Mouse (Mus musculus) limb, embryonic 10.5 days (tissue): ENCODE results near the gene Cdc14b. TPM values are rescaled to one million over a fixed set of nuclear protein-coding genes. Genes with fewer than 3 reads are reported as not detected.
A peak's percentile ranks its signal among the peaks of the same experiment; 100 is the strongest.

ENCODE experiments used
- DNase-seq: peaks from one replicate; pipeline ENCODE4 v3.0.0-alpha.2; 2017; ENCODE audit warnings: low spot score
- H3K27ac ChIP-seq: fragments of 300-500 bp; sonication (generic); 2 replicates; pipeline ENCODE4 v1.5.1; 2016; ENCODE audit warnings: mild to moderate bottlenecking
- H3K27me3 ChIP-seq: fragments of 300-500 bp; sonication (generic); 2 replicates; pipeline ENCODE4 v1.6.1; 2016; ENCODE audit warnings: low read depth, mild to moderate bottlenecking; ENCODE audit not compliant: poor library complexity, severe bottlenecking
- H3K36me3 ChIP-seq: fragments of 300-500 bp; sonication (generic); 2 replicates; pipeline ENCODE4 v1.6.1; 2016; ENCODE audit warnings: mild to moderate bottlenecking, moderate library complexity
- H3K4me1 ChIP-seq: fragments of 300-500 bp; sonication (generic); 2 replicates; pipeline ENCODE4 v1.6.1; 2016
- H3K4me3 ChIP-seq: fragments of 300-500 bp; sonication (generic); 2 replicates; pipeline ENCODE4 v1.5.1; 2016; ENCODE audit warnings: mild to moderate bottlenecking, moderate library complexity
- H3K9me3 ChIP-seq: fragments of 300-500 bp; sonication (generic); replicated peaks from 2 replicates; pipeline ENCODE4 v1.6.1; 2016; ENCODE audit warnings: mild to moderate bottlenecking
- WGBS: fragments of 180-500 bp; shearing (Covaris S2); methylation state at CpG from one replicate; pipeline ENCODE4 v1.1.7; 2016; 5-methylcytosine and 5-hydroxymethylcytosine counted together
- polyA plus RNA-seq: library from polyadenylated mRNA; unstranded; fragments of >200 nt; fragmentation: Nextera tagmentation; extraction: Ambion mirVana; gene quantifications from 2 replicates; pipeline ENCODE4 v1.2.1, GENCODE M21; 2016

Gene Cdc14b
- polyA plus RNA-seq, 1 experiment from 2014 or later: 34.9 TPM

DNA sequence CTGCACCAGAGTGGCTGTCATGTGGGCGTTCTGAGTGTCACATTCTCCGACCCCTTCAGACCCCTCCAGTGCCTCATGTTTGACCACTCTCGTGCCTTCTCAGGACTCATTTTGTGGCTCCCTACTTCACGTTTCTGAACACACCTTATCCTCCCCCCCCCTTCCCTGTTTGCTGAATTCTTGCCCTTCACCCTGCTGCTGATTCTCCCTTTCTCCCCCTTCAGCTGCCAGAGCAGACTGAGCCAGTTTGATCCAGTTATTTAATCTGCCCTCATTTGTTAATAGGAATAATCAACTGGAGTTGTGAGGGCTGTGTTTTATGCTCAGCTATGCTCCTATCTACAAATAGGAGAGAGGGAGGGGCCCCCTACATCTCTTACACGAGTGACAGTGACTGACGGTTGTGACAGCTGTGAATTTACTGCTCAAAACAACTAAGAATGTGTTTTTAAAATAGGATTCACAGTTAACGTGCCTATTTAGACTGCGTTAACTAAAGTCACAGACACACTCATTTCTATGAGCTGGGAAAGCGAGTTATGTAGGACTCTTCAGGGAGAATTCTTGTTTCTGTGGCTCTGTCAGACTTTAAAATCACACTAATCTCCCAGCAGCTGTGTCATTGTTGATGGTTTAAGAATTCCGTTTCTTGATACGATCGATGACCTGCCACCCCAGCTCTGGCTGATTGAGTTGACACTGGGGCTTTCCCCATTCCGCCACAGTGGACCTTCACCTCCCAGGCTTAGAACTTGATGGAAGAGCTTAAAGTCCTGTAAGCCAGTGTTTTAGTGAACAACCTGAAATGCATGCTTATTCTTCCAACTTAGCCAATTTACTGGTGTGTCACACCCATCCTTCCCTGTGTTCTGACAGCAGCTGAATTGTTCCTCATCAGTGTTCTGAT is 96.1 kb downstream of the Cdc14b start:
- no peak for DNase-seq
- WGBS: 85% methylated on average over 13 of the region's 13 CpGs
- Histone ChIP-seq H3K9me3 (no peaks in the 10 kb centered on the region), H3K27me3 (no peaks in the 10 kb centered on the region), H3K4me1 (no peaks in the 10 kb centered on the region), H3K4me3 (no peak overlapping the region), H3K36me3 (peaks cover 29% of the 10 kb centered on the region), H3K27ac (no peak overlapping the region)

DNA sequence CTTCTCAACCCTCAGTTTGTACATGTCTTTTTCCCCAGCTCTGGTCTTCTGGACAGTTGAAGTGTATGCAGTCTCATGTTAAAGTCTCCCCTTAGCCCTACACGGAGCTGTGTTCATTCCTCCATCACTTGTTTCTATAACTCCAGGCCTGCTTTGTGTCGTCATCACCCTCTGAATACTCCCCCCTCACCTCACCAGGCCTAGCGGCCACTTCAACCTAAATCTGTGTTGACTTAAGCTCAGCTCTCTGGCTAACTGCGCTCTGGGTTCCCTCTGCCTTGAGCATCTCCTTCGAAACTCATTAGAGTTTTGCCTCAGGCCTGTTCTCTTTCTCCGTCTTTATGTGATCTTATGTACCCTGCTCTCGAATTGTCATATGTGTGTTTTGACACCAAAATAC is 97.1 kb downstream of the Cdc14b start:
- Histone ChIP-seq H3K4me3 (no peak overlapping the region), H3K9me3 (no peaks in the 10 kb centered on the region), H3K36me3 (peaks cover 29% of the 10 kb centered on the region), H3K27ac (no peak overlapping the region), H3K4me1 (no peaks in the 10 kb centered on the region), H3K27me3 (no peaks in the 10 kb centered on the region)
- DNase-seq: no peak
- 80% methylated on average over 7 of the region's 7 CpGs for WGBS

DNA sequence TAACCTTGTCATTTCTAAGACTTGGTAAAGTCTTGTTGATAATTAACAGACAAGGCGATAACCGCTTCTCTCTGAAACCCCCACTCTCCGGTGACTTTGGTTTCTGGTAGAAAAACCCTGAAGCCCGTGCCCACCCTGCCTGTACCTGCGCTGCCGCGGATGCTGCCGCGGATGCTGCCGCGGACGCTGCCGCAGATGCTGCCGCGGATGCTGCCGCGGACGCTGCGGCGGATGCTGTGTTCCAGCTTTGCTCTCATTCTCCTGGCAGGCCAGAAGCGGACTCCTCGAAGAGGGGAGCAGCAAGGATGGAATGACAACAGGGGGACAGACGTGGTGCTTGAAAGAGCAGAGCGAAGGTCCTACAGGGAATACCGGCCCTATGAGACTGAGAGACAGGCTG is 105.3 kb downstream of the Cdc14b start:
- Histone ChIP-seq H3K36me3 (peaks cover 71% of the 10 kb centered on the region), H3K4me1 (no peaks in the 10 kb centered on the region), H3K27ac (no peak overlapping the region), H3K9me3 (peaks cover 31% of the 10 kb centered on the region), H3K27me3 (no peaks in the 10 kb centered on the region), H3K4me3 (no peak overlapping the region)
- 96% methylated on average over 25 of the region's 25 CpGs for WGBS
- DNase-seq: no peak

DNA sequence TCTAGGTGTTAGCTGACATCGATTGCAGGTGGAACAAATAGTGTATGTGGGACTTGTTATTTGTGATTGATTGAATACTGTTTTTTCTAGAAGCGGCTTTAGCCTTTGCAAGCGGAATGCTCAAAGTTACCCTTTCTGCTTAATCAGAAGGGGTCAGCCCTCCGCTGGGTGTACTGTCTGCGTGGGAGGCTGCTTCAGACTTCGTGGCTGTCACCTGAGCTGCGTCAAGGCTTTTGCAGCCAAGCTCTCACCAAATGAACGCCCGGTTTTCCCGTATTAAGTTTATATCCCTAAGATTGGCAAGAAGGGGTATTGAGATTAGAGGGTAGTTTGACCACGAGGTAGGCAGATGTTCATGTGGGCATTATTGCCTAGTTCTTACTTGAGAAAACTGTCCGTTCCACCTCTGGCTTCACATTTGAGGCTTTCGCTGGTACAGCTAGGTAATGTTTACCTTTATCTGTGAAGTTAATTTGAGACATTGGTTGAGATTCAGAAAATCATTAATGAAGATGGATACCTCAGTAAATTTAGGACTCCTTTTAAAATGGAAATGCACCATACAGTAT is 111.9 kb downstream of the Cdc14b start:
- 29% methylated on average over 13 of the region's 13 CpGs for WGBS

DNA sequence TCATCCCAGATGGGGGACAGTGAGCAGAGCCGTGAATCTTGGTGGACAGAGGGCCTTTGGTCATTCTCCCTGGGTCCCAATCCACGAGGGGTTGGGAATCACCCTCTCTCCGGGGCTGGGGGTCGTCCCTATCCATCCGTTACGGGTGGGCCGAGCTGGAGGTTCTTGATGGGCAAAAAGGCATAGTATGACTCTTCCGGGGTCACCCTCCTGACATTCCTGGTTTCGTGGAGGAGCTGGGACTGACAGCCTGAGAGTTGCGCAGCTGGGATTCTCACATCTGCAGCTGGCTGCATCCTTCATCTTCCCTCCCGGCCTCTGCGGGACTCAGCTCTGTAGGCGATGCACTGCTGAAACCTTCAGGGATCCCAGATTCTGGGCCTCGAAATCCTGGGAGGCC is 112.5 kb downstream of the Cdc14b start:
- Histone ChIP-seq H3K27ac (peak overlapping the region; percentile 90), H3K9me3 (no peaks in the 10 kb centered on the region), H3K27me3 (peaks cover 19% of the 10 kb centered on the region), H3K4me1 (peaks cover 23% of the 10 kb centered on the region), H3K36me3 (peaks cover 17% of the 10 kb centered on the region), H3K4me3 (peak overlapping the region; percentile 85)
- DNase-seq: peak; percentile 61
- under 1% methylated on average over 14 of the region's 14 CpGs for WGBS

More for the DNA sequence above, 111.9 kb downstream of the Cdc14b start:
- DNase-seq: no peak
- peaks cover 19% of the 10 kb centered on the region for H3K36me3 ChIP-seq
- no peaks in the 10 kb centered on the region; the same call in 1 of the 2 replicates for H3K9me3 ChIP-seq
- peaks cover 19% of the 10 kb centered on the region for H3K27me3 ChIP-seq
- H3K27ac ChIP-seq: no peak overlapping the region
- H3K4me1 ChIP-seq: peaks cover 23% of the 10 kb centered on the region
- H3K4me3 ChIP-seq: peak overlapping the region; percentile 85

DNA sequence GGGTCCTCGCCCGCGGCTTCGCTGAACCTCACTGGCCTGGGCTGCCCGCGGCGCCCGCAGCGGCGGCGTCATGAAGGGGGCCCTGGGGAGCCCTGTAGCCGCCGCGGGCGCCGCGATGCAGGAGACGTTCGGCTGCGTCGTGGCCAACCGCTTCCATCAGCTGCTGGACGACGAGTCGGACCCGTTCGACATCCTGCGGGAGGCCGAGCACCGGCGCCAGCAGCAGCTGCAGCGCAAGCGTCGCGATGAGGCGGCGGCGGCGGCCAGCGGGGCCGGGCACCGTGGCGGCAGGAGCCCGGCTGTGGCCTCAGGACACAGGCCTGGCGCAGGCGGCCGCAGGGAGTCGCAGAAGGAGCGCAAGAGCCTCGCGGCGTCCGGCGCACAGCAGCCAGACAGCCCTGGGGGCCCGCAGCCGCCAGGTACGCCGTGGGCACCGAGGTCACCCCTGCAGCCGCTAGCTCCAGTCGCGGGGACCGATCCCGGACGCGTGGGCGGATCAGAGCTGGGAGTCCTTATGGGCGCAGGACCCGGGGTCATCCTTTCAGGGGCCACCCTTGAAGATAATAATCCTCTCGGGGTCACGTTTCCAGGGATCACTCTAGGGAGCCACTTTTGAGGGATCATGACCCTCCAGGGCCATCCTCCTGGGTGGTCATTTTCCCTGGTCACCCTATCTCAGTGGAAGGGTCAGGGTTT is 113.0 kb downstream of the Cdc14b start:
- Histone ChIP-seq H3K27me3 (peaks cover 19% of the 10 kb centered on the region), H3K36me3 (peaks cover 13% of the 10 kb centered on the region), H3K27ac (peak overlapping the region; percentile 90), H3K4me3 (peak overlapping the region; percentile 85), H3K4me1 (peaks cover 23% of the 10 kb centered on the region), H3K9me3 (no peaks in the 10 kb centered on the region)
- DNase-seq: no peak
- WGBS: under 1% methylated on average over 71 of the region's 71 CpGs

DNA sequence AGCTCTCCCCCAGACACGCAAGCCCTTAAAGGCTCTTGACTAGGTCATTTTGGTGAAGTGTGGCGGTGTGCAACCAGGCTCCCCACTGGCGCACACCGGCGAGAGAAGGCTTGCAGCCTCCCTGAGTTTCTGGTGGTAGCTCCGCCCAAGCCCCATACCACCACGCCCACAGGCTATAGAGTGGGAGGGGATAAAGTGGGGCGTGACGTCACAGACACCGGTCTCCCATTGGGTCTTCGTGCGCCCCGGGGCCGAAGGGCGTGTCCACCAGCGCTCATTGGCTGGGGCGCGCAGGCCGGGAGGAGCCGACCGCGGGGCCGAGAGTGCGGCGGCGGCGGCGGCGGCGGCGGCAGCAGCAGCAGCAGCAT is 113.6 kb downstream of the Cdc14b start, which contains the start of gene Habp4:
Gene Habp4 (plus strand): TSS at position 277 of the 368 bp plus-strand sequence.
- Histone ChIP-seq H3K4me1 (peaks cover 23% of the 10 kb centered on the region), H3K9me3 (no peaks in the 10 kb centered on the region), H3K27ac (peak within 1 kb of the TSS; percentile 90), H3K27me3 (peaks cover 19% of the 10 kb centered on the region), H3K4me3 (peak within 1 kb of the TSS; percentile 85), H3K36me3 (peaks cover 10% of the 10 kb centered on the region)
- DNase-seq: peak; percentile 97
- under 1% methylated on average over 29 of the region's 31 CpGs for WGBS

DNA sequence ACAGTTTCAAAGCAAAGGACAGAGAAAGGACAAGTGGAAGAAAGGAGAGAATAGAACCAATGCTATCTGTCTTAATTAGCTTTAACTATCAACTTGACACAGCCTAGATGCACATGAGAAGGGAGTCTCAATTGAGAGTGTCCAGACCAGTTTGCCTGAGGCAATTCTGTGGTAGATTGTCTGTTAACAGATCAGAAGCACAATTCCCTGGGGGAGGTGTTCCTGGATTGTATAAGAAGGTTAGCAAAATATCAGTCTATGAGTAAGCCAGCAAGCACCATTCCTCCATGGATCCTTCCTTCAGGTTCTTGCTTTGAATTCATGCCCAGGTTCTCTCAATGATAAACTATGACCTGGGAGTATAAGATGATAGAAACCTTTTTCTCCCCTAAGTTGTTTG is 118.1 kb downstream of the Cdc14b start:
- Histone ChIP-seq H3K27ac (no peak overlapping the region), H3K36me3 (no peaks in the 10 kb centered on the region), H3K27me3 (peaks cover 9% of the 10 kb centered on the region; the same call in 1 of the 2 replicates), H3K4me1 (peaks cover 28% of the 10 kb centered on the region), H3K4me3 (no peak overlapping the region), H3K9me3 (no peaks in the 10 kb centered on the region)
- DNase-seq: no peak

DNA sequence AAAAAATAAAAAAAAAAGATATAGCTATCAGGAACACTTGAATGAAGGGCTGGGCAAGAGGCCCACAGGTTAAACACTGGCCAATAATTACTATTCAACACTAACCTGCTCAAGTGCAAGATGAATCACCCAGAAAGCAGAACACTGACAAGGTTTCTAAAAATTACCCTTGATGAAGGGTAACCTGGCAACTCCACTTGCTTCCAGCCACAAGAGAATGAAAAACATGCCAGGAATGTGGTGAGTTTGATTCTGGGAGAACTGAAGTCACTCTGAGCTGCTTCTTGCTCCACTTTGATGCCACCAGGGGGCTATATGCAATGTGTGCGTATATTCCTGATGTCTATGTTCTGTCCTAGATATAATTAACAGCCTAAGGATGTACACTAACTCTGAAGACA is 119.9 kb downstream of the Cdc14b start:
- no peak overlapping the region for H3K4me3 ChIP-seq
- no peak for DNase-seq
- peaks cover 4% of the 10 kb centered on the region; the same call in 1 of the 2 replicates for H3K27me3 ChIP-seq
- WGBS: 29% methylated on average over 1 of the region's 1 CpGs
- no peak overlapping the region for H3K27ac ChIP-seq
- H3K4me1 ChIP-seq: peaks cover 33% of the 10 kb centered on the region
- 0 out of 2 replicates have a peak, but pooled peaks cover 1% of the 10 kb centered on the region for H3K36me3 ChIP-seq
- no peaks in the 10 kb centered on the region for H3K9me3 ChIP-seq

DNA sequence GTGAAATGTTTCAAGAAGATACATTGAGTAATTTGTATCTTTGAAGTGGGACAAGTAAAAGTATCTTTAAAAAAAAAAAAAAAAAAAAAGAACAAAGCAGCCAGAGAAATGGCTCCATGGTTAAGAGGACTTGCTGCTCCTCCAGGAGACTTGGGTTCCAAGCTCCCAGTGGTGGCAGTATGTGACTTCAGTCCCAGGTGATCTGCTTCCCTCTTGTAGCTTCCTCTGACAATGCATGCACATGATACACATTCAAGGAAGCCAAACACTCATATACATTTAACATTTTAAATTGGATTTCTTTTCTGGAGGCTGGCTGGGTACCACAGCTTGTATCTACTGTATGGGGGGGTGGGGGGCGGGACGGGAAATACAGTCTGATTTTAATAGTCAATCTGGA is 120.4 kb downstream of the Cdc14b start:
- Histone ChIP-seq H3K4me1 (peaks cover 38% of the 10 kb centered on the region), H3K27me3 (no peaks in the 10 kb centered on the region), H3K9me3 (no peaks in the 10 kb centered on the region), H3K27ac (no peak overlapping the region), H3K4me3 (no peak overlapping the region), H3K36me3 (0 out of 2 replicates have a peak, but pooled peaks cover 4% of the 10 kb centered on the region)
- no peak for DNase-seq
- 56% methylated on average over 2 of the region's 2 CpGs for WGBS

DNA sequence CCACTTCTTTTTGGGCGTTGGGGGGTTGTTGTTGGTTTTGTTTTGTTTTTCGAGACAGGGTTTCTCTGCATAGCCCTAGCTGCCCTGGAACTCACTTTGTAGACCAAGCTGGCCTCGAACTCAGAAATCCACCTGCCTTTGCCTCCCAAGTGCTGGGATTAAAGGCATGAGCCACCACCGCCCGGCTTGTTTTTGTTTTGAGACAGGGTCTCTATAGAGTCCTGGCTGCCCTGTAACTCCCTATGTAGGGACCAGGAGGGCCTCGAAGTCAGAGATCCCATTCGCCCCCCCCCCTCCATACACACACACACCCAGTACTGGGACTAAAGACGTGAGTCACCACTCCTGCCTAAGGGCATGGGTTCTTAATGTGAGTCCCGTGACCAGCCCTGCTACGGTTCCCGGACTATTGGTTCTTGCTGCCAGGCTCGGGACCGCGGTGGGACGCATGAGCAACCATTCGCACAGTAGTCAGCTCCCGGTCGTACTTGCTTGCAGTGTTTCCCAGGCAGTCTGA is 121.3 kb downstream of the Cdc14b start:
- H3K4me3 ChIP-seq: peak overlapping the region; percentile 96
- DNase-seq: peak; percentile 73
- no peaks in the 10 kb centered on the region for H3K9me3 ChIP-seq
- 0 out of 2 replicates have a peak, but pooled peaks cover 4% of the 10 kb centered on the region for H3K36me3 ChIP-seq
- no peaks in the 10 kb centered on the region for H3K27me3 ChIP-seq
- peaks cover 39% of the 10 kb centered on the region for H3K4me1 ChIP-seq
- H3K27ac ChIP-seq: peak overlapping the region; percentile 95
- WGBS: under 1% methylated on average over 18 of the region's 18 CpGs

DNA sequence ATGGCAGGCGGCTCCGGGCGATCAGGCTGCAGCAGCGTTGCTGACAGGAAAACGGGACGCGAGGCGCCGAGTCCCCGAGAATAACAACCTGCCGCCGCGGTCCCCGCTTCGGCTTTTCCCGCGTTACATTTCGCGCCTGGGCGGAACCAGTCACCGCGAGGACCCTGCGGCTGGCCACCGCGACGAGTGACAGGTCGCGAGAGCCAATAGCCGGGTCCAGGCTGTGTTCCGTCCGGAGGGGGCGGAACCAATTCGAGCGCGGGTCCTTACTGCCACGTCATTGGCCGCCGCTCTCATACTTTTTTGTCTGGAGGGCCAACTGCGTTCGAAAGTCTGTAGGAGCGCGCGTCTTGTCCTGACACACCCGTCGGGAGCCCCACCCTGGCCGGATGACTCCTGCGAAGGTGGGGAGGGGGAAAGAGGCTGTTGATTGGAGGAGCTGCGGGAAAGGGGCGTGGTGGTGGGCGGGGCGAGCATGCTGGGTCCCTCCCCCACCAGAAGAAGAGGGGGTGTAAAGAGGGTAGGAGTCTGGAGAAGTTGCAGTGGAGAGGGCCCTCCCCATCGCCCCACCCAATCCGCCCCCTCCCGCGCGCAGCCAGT is 121.9 kb downstream of the Cdc14b start, which contains the start of gene Zfp367:
Gene Zfp367 (minus strand): TSS at position 120 of the 600 bp plus-strand sequence.
- under 1% methylated on average over 56 of the region's 56 CpGs for WGBS

More for the DNA sequence above, 121.9 kb downstream of the Cdc14b start, which contains the start of gene Zfp367:
- Histone ChIP-seq H3K36me3 (0 out of 2 replicates have a peak, but pooled peaks cover 4% of the 10 kb centered on the region), H3K4me1 (peaks cover 39% of the 10 kb centered on the region), H3K4me3 (peak within 1 kb of the TSS; percentile 96), H3K9me3 (no peaks in the 10 kb centered on the region), H3K27me3 (no peaks in the 10 kb centered on the region), H3K27ac (peak within 1 kb of the TSS; percentile 95)
- peak; percentile 99 for DNase-seq
